Mouse (Mus musculus) lung, adult 18-20 months (tissue): ENCODE data around the gene Fam227b.

Source experiments
- DNase-seq, 2 experiments: peaks; one replicate each; pipeline ENCODE4 v3.0.0; 2022; ENCODE audit warnings: mixed read lengths in 2 of 2

The Fam227b gene

DNA sequence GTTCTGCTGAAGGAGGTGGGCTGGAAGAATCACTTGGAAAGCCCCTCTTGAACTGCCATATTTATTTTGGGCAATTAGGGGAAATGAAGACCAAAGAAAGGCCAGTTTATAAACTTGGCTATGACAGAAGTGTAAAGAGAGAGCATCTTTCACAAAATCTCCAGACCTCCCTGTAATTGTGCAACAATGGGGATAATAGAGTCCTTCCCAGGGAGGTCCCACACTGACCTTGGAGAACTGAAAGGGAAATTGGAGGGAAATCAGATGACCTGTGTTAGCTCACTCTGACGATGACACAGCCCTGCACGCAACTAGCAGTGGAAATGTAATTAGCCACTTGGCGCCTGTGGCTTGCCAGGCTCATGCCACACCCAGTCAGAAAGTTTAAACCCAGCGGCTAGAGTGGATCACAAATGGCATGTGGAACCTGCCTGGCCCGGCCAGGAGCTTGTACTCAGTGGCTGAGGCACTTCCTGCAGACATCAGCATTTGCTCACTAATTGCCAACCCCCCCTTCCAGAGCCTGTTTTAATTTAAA is 175.9 kb downstream of the Fam227b start:
- peak; percentile 13 to 29 for DNase-seq

DNA sequence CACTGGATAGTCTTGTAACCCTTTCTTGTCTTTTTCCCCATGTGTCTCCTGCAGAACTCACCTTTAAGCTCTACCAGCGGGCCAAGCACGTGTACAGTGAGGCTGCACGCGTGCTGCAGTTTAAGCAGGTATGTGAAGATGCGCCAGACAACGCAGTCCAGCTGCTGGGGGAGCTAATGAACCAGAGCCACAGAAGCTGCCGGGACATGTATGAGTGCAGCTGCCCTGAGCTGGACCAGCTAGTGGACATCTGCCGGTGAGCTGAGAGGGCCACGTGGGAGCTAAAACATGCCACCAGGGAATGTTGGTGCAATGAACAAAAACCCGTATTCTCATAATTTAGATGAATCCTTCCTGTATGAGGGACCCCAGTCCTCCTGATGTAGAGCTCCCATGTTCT is 176.6 kb downstream of the Fam227b start:
- no peak for DNase-seq

DNA sequence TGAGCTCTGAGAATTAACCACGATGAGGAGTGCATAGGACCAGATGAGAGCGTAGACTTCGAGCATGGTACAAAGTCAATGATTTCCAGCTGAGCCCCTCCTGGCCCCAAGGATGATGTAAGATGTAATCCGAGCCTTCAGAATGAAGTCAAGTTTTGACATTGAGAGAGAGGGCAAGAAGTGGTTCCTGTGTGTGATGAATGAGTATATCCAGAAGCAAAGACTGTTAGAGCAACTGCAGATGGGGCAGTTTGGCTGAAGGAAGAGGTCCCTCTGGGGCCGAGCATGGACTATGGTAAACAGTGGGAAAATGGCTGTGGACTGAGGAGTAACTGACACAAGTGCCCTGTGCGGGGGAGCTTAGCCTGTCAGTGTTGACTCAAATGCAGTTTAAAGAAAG is 178.6 kb downstream of the Fam227b start:
- no peak for DNase-seq

DNA sequence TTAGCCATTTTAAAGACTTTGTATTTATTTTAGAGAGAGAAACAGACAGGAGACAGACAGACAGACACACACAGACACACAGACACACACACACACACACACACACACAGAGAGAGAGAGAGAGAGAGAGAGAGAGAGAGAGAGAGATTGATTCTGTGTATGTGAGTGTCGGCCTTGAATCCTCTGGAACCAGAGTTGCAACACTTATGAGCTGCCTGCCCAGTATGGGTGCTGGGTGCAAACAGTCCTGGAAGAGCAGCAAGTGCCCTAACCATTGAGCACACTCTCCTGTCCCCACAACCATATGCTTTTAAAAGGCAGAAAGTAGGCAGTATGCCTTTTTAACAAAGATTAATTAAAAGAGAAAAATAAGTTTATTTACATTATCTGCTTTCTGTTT is 183.0 kb downstream of the Fam227b start:
- DNase-seq: no peak

DNA sequence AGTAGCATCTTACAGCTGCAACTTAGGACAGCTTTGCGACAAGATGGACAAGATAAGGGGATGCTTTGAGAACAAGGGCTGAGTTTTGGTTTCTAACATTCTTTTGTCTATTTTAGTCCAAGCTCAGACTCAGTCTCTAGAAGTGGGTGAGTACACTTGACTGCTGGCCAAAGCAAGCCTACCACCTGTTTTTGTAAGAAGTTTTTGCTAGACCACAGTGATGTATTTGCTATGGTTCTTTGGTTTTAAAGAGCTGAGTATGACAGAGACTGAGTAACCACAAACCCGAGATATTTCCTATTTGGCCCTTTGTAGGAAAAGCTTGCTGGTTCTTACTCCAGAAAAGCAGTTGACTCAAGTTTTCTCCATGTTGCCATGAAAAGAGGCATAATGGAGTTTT is 203.6 kb downstream of the Fam227b start:
- DNase-seq: no peak

DNA sequence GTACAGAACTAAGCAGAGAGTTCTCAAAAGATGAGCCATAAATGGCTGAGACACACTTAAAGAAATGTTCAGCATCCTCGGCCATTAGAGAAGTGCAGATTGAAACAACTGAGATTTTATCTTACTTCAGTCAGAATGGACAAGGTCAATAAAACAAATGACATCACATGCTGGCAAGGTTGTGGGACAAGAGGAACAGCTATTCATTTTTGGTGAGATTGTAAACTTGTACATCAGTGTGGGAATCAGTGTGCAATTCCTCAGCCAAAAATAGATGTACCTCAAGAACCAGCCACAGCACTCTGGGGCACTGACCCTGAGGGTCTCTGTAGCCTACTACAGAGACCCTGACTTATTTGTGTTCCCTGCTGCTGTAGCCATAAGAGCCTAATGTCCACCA is 208.5 kb downstream of the Fam227b start:
- DNase-seq: no peak

DNA sequence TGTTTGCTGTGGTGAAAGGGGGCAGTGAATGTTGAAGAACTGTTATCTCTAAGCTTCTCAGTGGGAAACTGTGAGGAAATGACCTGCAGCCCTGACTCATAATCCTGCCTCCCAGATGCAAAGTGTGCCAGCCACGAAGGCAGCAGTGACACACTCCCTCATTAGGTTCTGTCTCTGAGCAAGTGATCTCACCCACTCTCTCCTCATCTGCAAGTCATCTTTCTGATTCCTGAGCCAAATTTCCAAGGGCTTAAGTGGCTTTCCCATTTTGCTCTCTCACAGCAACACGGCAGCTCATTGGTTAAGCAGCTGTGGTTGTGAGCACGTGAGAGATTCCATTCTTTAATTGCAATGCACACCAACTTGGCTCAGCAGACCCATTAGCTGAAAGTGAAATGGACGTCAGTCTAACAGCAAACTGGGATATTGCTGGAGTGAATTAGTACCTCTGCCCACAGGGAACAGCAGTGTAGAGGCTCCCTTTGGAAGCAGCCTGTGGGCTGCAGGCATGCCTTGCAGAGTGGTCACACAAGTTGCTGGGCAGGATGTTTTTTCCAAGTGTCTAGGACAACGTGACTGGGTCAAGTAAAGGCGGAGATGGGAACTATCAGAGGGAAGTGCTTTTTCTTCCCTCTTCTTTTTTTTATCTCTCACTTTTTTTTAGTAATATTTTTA is 210.6 kb downstream of the Fam227b start:
- DNase-seq: no peak

DNA sequence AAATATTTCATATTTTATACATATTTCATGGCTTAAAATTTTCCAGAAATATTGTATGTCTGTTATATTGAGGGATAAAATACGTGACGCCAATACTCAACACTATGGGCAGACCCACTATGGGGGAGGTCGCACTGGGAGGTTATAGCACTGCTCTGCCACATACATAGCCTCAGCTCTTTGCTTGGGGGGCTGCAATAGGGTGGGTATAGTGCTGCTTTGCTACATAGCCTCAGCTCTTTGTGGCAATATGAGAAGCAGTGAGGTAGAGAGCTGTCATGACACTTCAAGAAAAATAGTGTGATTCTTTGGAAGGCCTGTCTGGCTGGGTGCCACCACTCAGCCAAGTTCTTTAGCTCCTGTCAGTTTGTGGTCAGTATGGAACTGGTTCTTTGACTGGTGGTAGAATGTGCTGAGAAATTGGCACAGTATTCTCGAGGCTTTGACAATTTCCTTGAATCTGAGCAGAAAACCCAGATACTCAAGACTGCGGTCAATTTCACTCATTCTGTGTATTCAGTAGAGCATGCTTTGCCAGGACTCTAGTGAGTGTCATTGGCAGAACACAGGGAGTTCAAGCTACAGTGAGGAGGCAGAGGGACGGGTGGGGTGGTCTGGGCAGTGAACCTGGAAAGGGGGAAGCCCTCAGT is 212.7 kb downstream of the Fam227b start:
- no peak for DNase-seq

DNA sequence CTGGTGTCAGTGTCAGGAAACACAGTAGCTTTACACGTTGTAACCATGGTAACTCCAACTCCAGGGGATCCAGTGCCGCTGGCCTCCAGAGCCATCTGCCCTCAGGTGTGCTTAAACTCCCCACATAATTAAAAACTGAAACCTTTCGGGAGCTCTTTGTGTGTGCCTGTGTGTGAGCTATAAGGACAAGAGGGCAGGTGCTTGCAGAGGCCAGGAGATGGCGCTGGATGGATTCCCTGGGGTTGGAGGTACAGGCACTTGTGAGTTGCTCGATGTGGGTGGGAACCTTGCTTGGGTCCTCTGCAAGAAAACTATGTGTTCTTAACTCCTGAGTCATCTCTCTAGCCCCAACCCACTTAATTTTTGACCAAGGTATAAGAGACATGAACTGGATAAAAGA is 215.4 kb downstream of the Fam227b start:
- DNase-seq: no peak

DNA sequence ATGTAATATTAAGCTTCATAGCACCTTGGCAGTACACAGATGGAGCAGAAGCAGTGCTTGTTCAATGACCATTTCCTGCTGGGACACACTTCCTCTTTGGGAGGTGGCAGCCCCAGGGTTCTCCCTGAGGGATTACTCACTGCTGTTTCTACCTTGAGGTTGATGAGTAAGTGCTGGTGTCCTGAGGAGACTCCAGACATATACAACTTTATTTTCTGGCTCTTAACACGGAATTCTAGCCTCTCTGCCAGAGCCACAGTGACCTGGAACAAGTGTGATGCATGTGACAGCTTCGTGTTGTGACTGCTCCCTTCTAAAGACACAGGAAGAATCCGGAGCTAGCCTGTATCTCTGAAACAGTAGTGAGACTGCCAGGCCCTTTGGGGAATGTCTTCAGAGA is 217.8 kb downstream of the Fam227b start:
- DNase-seq: no peak
